Mouse (Mus musculus): ENCODE measurements around the gene Hic2. TPM values are rescaled to one million over a fixed set of nuclear protein-coding genes. Genes with fewer than 3 reads are reported as not detected.

Hic2 gene
- total RNA-seq, 2 experiments from 2014 or later, result 3.2 to 3.3 TPM

GRCm38 (mm10) chr16:17276164-17277151, 43.1 kb downstream of the Hic2 start:
- DNase-seq, result peak; percentile 96

GRCm38 (mm10) chr16:17277342-17278211, 44.2 kb downstream of the Hic2 start:
- DNase-seq, result peak; percentile 55

GRCm38 (mm10) chr16:17280471-17280870, 47.1 kb downstream of the Hic2 start:
- peak; percentile 53 for DNase-seq

- DNase-seq, result no peak
Observed at GRCm38 (mm10) chr16:17283151-17283550, 49.8 kb downstream of the Hic2 start.

- no peak for DNase-seq
Observed at GRCm38 (mm10) chr16:17287103-17287502, 53.7 kb downstream of the Hic2 start.

GRCm38 (mm10) chr16:17291016-17291415, 57.6 kb downstream of the Hic2 start:
- DNase-seq, result peak; percentile 29

GRCm38 (mm10) chr16:17292751-17293150, 59.4 kb downstream of the Hic2 start:
- DNase-seq, result peak; percentile 85

- no peak for DNase-seq
Observed at GRCm38 (mm10) chr16:17300818-17301217, 67.4 kb downstream of the Hic2 start.

- DNase-seq, result no peak
Observed at GRCm38 (mm10) chr16:17303521-17304245, 70.3 kb downstream of the Hic2 start.

- DNase-seq, result no peak
Observed at GRCm38 (mm10) chr16:17307461-17307860, 74.1 kb downstream of the Hic2 start.

GRCm38 (mm10) chr16:17309036-17309435, 75.7 kb downstream of the Hic2 start:
- DNase-seq, result no peak

- DNase-seq, result no peak
Observed at GRCm38 (mm10) chr16:17312531-17312930, 79.2 kb downstream of the Hic2 start.

Other genes starting within 250 kb of the Hic2 start
- gene Ypel1, start 163.9 kb upstream of the Hic2 start, total RNA-seq (2021), result 1 to 10 TPM; 6.2 to 9.4 TPM
- 10 to 100 TPM; 76.2 to 84.6 TPM for gene Ppil2, start 122.3 kb upstream of the Hic2 start, total RNA-seq (2021)
- 1 to 10 TPM; 2.5 to 2.9 TPM for gene 2610318N02Rik, start 108.4 kb upstream of the Hic2 start, total RNA-seq (2021)
- 10 to 100 TPM; 15.6 to 21.7 TPM for gene Sdf2l1, start 101.2 kb upstream of the Hic2 start, total RNA-seq (2021)
- 1 to 10 TPM; 3.9 to 6.7 TPM for gene Ydjc, start 89.0 kb upstream of the Hic2 start, total RNA-seq (2021)
- gene Ccdc116, start 86.3 kb upstream of the Hic2 start, total RNA-seq (2021), result under 1 TPM; 0.39 to 0.66 TPM
- 100 to 1,000 TPM; 163 to 176 TPM for gene Ube2l3, start 30.9 kb upstream of the Hic2 start, total RNA-seq (2021)
- gene Rimbp3, start 25.0 kb upstream of the Hic2 start, total RNA-seq (2021), result under 1 TPM in 1 of 2 experiments, not detected in 1; 0.06 TPM
- 10 to 100 TPM in 1 of 2 experiments, 1 to 10 TPM in 1; 6.2 to 11.9 TPM for gene Tmem191c, start 42.5 kb downstream of the Hic2 start, total RNA-seq (2021)
- gene Serpind1, start 97.8 kb downstream of the Hic2 start, total RNA-seq (2021), result 100 to 1,000 TPM in 1 of 2 experiments, 10 to 100 TPM in 1; 50.5 to 111 TPM
- 10 to 100 TPM; 19.8 to 19.9 TPM for gene Snap29, start 172.4 kb downstream of the Hic2 start, total RNA-seq (2021)
- 10 to 100 TPM; 61.7 to 73.1 TPM for gene Pi4ka, start 172.7 kb downstream of the Hic2 start, total RNA-seq (2021)
- gene Crkl, start 218.4 kb downstream of the Hic2 start, total RNA-seq (2021), result 10 to 100 TPM; 28.5 to 31.7 TPM

All from adrenal gland, postnatal 10 days (tissue).